Mouse (Mus musculus) embryonic facial prominence, embryonic 12.5 days (tissue): ENCODE results near the gene Lmod2. TPM values are rescaled to one million over a fixed set of nuclear protein-coding genes. Genes with fewer than 3 reads are reported as not detected.

ENCODE experiments used
- ATAC-seq: fragments of 200-750 bp; cut with Nextera tagmentation; 2 replicates; pipeline ENCODE4 v1.8.0; 2017; ENCODE audit not compliant: insufficient number of reproducible peaks, insufficient read depth, low FRiP score, low TSS enrichment
- H3K27ac ChIP-seq: fragments of 300-500 bp; sonication (generic); 2 replicates; pipeline ENCODE4 v1.5.1; 2016; ENCODE audit warnings: mild to moderate bottlenecking
- H3K27me3 ChIP-seq: fragments of 300-500 bp; sonication (generic); 2 replicates; pipeline ENCODE4 v1.6.1; 2016; ENCODE audit warnings: mild to moderate bottlenecking, moderate library complexity
- H3K36me3 ChIP-seq: fragments of 300-500 bp; sonication (generic); 2 replicates; pipeline ENCODE4 v1.6.1; 2016; ENCODE audit warnings: mild to moderate bottlenecking
- H3K4me1 ChIP-seq: fragments of 300-500 bp; sonication (generic); 2 replicates; pipeline ENCODE4 v1.6.1; 2016
- H3K4me2 ChIP-seq: fragments of 300-500 bp; sonication (generic); replicated peaks from 2 replicates; pipeline ENCODE4 v1.6.1; 2016; ENCODE audit warnings: mild to moderate bottlenecking, moderate library complexity
- H3K4me3 ChIP-seq: fragments of 300-500 bp; sonication (generic); 2 replicates; pipeline ENCODE4 v1.5.1; 2016; ENCODE audit warnings: mild to moderate bottlenecking
- H3K9ac ChIP-seq: fragments of 300-500 bp; sonication (generic); 2 replicates; pipeline ENCODE4 v1.6.1; 2016; ENCODE audit warnings: mild to moderate bottlenecking, moderate library complexity
- H3K9me3 ChIP-seq: fragments of 300-500 bp; sonication (generic); 2 replicates; pipeline ENCODE4 v1.6.1; 2016; ENCODE audit warnings: mild to moderate bottlenecking, moderate library complexity
- WGBS: fragments of 180-500 bp; shearing (Covaris S2); methylation state at CpG from one replicate; pipeline ENCODE4 v1.1.7; 2016; 5-methylcytosine and 5-hydroxymethylcytosine counted together
- polyA plus RNA-seq: library from polyadenylated mRNA; unstranded; fragments of >200 nt; fragmentation: Nextera tagmentation; extraction: Ambion mirVana; gene quantifications from 2 replicates; pipeline ENCODE4 v1.2.1, GENCODE M21; 2016

Gene Lmod2
- polyA plus RNA-seq, 1 experiment from 2014 or later: 0.18 TPM

DNA sequence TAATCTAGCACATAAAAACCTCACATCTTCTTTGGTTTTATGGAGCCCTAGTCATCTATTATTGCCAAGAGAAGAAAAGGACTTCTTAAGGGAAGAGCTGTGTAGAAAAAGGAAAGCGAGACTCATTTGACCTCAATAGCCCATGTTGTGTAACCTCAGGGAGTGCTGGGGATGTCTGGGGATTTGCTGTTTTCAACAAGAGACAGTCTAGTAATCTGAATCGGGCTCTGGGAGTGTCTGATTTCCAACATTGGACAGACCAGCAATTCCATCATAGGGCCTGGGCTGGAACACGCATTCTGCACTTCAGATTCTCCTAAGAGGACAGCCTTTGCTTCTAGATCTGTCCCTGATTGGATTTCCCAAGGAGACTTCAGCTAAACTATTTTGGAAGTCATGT lies 14.1 kb upstream of the Lmod2 start:
- ATAC-seq: no peak

GRCm38 (mm10) chr6:24585431-24586310 lies 11.9 kb upstream of the Lmod2 start:
- 28% methylated on average over 10 of the region's 10 CpGs for WGBS
- no peak for ATAC-seq
- Histone ChIP-seq H3K4me1 (peaks cover 7% of the 10 kb centered on the region; the same call in 1 of the 2 replicates), H3K27me3 (no peaks in the 10 kb centered on the region), H3K27ac (0 out of 2 replicates have a peak overlapping the region, but pooled peaks have one; percentile 3), H3K4me3 (no peak overlapping the region), H3K9me3 (no peaks in the 10 kb centered on the region), H3K36me3 (no peaks in the 10 kb centered on the region), H3K9ac (no peak overlapping the region), H3K4me2 (no peak overlapping the region)

More for the DNA sequence above, 14.1 kb upstream of the Lmod2 start:
- Histone ChIP-seq H3K9me3 (no peaks in the 10 kb centered on the region), H3K27ac (no peak overlapping the region), H3K4me2 (no peak overlapping the region), H3K27me3 (no peaks in the 10 kb centered on the region), H3K9ac (no peak overlapping the region), H3K4me3 (no peak overlapping the region), H3K4me1 (peaks cover 7% of the 10 kb centered on the region; the same call in 1 of the 2 replicates), H3K36me3 (no peaks in the 10 kb centered on the region)
- WGBS: 69% methylated on average over 3 of the region's 3 CpGs

- ATAC-seq: no peak
- WGBS: 23% methylated on average over 3 of the region's 3 CpGs
These were observed 10.7 kb upstream of the Lmod2 start for GRCm38 (mm10) chr6:24586885-24587284.

GRCm38 (mm10) chr6:24590282-24590681 lies 7.3 kb upstream of the Lmod2 start:
- Histone ChIP-seq H3K4me3 (no peak overlapping the region), H3K27ac (no peak overlapping the region), H3K9me3 (no peaks in the 10 kb centered on the region), H3K4me2 (no peak overlapping the region), H3K36me3 (no peaks in the 10 kb centered on the region), H3K4me1 (peaks cover 7% of the 10 kb centered on the region; the same call in 1 of the 2 replicates), H3K27me3 (no peaks in the 10 kb centered on the region), H3K9ac (no peak overlapping the region)
- no peak for ATAC-seq
- 82% methylated on average over 5 of the region's 5 CpGs for WGBS

More at GRCm38 (mm10) chr6:24586885-24587284, 10.7 kb upstream of the Lmod2 start:
- Histone ChIP-seq H3K4me2 (no peak overlapping the region), H3K27me3 (no peaks in the 10 kb centered on the region), H3K4me3 (no peak overlapping the region), H3K36me3 (no peaks in the 10 kb centered on the region), H3K4me1 (peaks cover 7% of the 10 kb centered on the region; the same call in 1 of the 2 replicates), H3K9me3 (no peaks in the 10 kb centered on the region), H3K9ac (no peak overlapping the region), H3K27ac (no peak overlapping the region)

- no peaks in the 10 kb centered on the region for H3K9me3 ChIP-seq
- H3K4me2 ChIP-seq: no peak overlapping the region
- H3K36me3 ChIP-seq: no peaks in the 10 kb centered on the region
- no peaks in the 10 kb centered on the region for H3K4me1 ChIP-seq
- no peak overlapping the region for H3K9ac ChIP-seq
- 30% methylated on average over 10 of the region's 10 CpGs for whole genome bisulfite sequencing
- H3K27me3 ChIP-seq: no peaks in the 10 kb centered on the region
- no peak overlapping the region for H3K27ac ChIP-seq
- peak; percentile 64; the same call in 1 of the 2 replicates for ATAC-seq
- H3K4me3 ChIP-seq: no peak overlapping the region
These were observed 5.9 kb upstream of the Lmod2 start for GRCm38 (mm10) chr6:24591525-24592218.

GRCm38 (mm10) chr6:24599179-24599578 lies 1.6 kb downstream of the Lmod2 start:
- Histone ChIP-seq H3K9ac (no peak overlapping the region), H3K4me3 (no peak overlapping the region), H3K27ac (no peak overlapping the region), H3K4me1 (no peaks in the 10 kb centered on the region), H3K36me3 (no peaks in the 10 kb centered on the region), H3K27me3 (no peaks in the 10 kb centered on the region), H3K9me3 (no peaks in the 10 kb centered on the region), H3K4me2 (no peak overlapping the region)
- 92% methylated on average over 6 of the region's 6 CpGs for WGBS
- ATAC-seq: no peak

- no peak overlapping the region for H3K4me3 ChIP-seq
- no peaks in the 10 kb centered on the region for H3K4me1 ChIP-seq
- H3K4me2 ChIP-seq: no peak overlapping the region
- H3K27me3 ChIP-seq: no peaks in the 10 kb centered on the region
- H3K36me3 ChIP-seq: no peaks in the 10 kb centered on the region
- no peaks in the 10 kb centered on the region for H3K9me3 ChIP-seq
- no peak overlapping the region for H3K27ac ChIP-seq
- no peak overlapping the region for H3K9ac ChIP-seq
- 79% methylated on average over 5 of the region's 5 CpGs for WGBS
- no peak for ATAC-seq
These were observed 2.1 kb downstream of the Lmod2 start for GRCm38 (mm10) chr6:24599639-24600038.

- Histone ChIP-seq H3K27me3 (no peaks in the 10 kb centered on the region), H3K4me1 (no peaks in the 10 kb centered on the region), H3K4me3 (no peak overlapping the region), H3K9me3 (no peaks in the 10 kb centered on the region), H3K27ac (no peak overlapping the region), H3K4me2 (no peak overlapping the region), H3K36me3 (no peaks in the 10 kb centered on the region), H3K9ac (no peak overlapping the region)
- WGBS: 84% methylated on average over 6 of the region's 6 CpGs
- ATAC-seq: no peak
These were observed 2.6 kb downstream of the Lmod2 start for GRCm38 (mm10) chr6:24600134-24600533.

- H3K9ac ChIP-seq: no peak overlapping the region
- no peak overlapping the region for H3K4me3 ChIP-seq
- no peak overlapping the region for H3K27ac ChIP-seq
- no peaks in the 10 kb centered on the region for H3K4me1 ChIP-seq
- no peaks in the 10 kb centered on the region for H3K27me3 ChIP-seq
- ATAC-seq: no peak
- H3K4me2 ChIP-seq: no peak overlapping the region
- H3K9me3 ChIP-seq: no peaks in the 10 kb centered on the region
- 72% methylated on average over 4 of the region's 4 CpGs for WGBS
- no peaks in the 10 kb centered on the region for H3K36me3 ChIP-seq
These were observed 3.2 kb downstream of the Lmod2 start for GRCm38 (mm10) chr6:24600726-24601125.

GRCm38 (mm10) chr6:24601668-24602067 lies 4.1 kb downstream of the Lmod2 start:
- Histone ChIP-seq H3K4me3 (no peak overlapping the region), H3K4me2 (no peak overlapping the region), H3K9ac (no peak overlapping the region), H3K27me3 (no peaks in the 10 kb centered on the region), H3K36me3 (no peaks in the 10 kb centered on the region), H3K4me1 (no peaks in the 10 kb centered on the region), H3K27ac (no peak overlapping the region), H3K9me3 (no peaks in the 10 kb centered on the region)
- 38% methylated on average over 1 of the region's 1 CpGs for WGBS
- no peak for ATAC-seq

- Histone ChIP-seq H3K27ac (no peak overlapping the region), H3K27me3 (no peaks in the 10 kb centered on the region), H3K4me2 (no peak overlapping the region), H3K36me3 (no peaks in the 10 kb centered on the region), H3K9me3 (no peaks in the 10 kb centered on the region), H3K4me3 (no peak overlapping the region), H3K4me1 (no peaks in the 10 kb centered on the region), H3K9ac (no peak overlapping the region)
- 67% methylated on average over 3 of the region's 3 CpGs for WGBS
- no peak for ATAC-seq
These were observed 4.8 kb downstream of the Lmod2 start for GRCm38 (mm10) chr6:24602351-24602750.

GRCm38 (mm10) chr6:24602993-24603392 lies 5.4 kb downstream of the Lmod2 start:
- Histone ChIP-seq H3K9ac (no peak overlapping the region), H3K4me3 (no peak overlapping the region), H3K27ac (no peak overlapping the region), H3K36me3 (no peaks in the 10 kb centered on the region), H3K27me3 (no peaks in the 10 kb centered on the region), H3K4me2 (no peak overlapping the region), H3K4me1 (no peaks in the 10 kb centered on the region), H3K9me3 (no peaks in the 10 kb centered on the region)
- WGBS: 85% methylated on average over 5 of the region's 5 CpGs
- no peak for ATAC-seq
